Mouse (Mus musculus) brain, embryonic 18.5 days (tissue): ENCODE data around the gene Lamb3.

ENCODE experiments used
- DNase-seq: peaks from one replicate; pipeline ENCODE4 v3.0.0-alpha.2; 2012; ENCODE audit warnings: low read depth, low spot score

Gene Lamb3

DNA sequence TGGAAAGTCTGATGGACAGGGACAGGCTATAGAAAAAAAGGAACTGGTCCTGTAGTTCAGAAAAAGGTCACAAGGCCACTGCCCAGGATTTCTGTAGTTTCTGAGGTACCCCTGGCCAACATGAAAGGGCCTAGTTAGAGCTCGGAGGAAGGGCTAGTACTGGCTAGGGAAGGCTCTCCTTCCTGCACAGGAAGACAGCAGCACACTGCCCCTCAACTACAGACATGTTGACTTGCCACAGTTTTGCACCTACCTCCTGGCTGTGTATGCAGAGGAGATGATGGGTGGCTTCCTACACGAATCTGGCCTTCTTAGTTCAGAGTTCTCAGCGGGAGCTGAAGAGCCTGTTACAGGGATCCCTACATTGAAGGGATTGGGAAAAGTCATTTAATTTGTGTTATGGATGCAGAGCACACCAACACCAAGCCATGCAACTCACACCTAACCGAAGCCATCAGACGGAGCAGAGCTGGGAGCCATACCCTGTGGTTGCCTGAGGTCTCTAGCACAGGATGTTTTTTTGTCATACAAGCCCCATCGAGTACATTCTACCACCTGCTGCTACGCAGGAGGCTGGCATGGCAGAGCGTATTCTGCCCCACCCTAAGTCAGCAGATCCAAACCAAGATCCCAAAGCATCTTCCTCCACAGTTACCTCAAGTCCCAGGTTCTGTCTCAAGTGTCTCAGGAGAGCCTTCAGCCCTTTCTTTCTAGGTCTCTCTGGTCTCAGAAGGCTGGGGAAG is 6.7 kb upstream of the Lamb3 start:
- no peak for DNase-seq

DNA sequence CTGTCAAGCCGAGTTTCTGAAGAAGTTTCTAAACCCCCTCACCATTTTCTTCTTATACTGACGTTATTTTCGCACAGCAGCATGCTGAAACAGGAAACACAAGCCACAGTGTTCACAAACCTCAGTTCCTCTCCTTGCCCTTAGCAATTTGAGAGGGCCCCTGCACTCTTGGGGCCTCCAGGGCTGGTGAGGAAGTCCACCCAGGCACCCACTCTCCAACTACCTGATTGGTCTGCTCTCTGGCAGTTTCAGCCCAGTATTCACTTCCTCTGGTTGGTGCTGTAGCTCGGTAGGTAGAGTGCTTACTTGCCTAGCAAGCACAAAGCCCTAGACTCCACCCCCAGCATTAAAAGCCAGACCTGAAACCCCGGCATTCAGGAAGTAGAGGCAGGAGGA is 6.1 kb upstream of the Lamb3 start, which contains the start of gene Traf3ip3:
Traf3ip3 (minus strand) TSS at position 321 of the 396 bp plus-strand sequence.
- no peak for DNase-seq

DNA sequence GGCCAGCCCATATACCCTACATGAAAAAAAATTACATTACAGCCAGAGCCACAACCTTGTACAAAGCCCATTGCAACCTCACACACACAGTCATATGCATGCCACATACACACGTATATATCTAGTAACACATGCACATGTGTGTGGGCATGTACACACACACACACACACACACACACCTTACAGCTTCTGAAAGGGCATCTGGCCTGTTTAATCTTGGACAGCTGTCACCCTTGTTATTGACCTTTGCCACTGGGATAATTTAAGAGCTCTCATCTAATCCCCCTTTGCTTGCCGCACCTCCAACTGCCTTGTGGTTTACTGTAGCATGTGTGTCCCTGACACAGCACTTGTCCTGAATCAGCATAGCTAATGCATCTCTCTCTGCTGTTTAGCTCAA is 3.7 kb upstream of the Lamb3 start:
- DNase-seq, result no peak

DNA sequence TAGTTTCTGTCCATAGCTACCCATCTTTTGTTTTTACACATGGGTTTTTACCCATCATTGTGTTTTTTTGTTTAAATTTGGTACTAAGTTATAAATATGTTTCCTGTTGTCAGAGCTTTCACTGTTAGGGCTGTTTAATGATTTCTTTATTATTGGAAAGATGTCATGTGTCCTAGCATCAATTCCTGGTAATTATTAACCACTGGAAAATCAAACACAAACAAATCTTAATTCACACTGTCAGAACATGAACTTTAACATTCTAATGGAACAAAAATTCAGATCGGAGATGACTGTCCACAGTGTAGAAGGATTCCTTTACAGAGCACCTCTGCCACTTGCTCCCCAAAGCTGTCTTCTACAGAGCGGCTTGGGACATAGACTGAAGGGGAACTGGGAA is 2.1 kb upstream of the Lamb3 start:
- no peak for DNase-seq

- DNase-seq, result no peak
Observed at GRCm38 (mm10) chr1:193208178-193208577, 679 bp downstream of the Lamb3 start.

DNA sequence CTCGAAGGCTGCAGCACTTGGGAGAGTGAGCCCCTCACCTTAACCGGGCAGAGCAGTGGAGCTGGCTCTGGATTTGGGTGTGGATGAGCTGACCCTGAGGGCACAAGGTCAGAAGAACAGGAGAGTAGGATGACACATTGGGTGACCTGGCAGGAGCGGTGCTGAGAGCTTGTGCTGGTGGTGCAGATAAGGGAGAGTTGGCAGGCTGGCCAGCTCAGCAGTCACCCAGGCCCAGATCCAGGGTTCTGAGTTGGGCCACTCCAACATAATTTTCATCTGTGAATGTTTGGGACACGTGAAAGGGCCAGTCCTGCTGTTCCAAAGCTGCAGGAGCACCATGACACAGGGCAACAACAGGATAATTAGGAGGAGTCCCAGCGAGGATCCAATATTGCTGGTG is 3.9 kb downstream of the Lamb3 start:
- no peak for DNase-seq

DNA sequence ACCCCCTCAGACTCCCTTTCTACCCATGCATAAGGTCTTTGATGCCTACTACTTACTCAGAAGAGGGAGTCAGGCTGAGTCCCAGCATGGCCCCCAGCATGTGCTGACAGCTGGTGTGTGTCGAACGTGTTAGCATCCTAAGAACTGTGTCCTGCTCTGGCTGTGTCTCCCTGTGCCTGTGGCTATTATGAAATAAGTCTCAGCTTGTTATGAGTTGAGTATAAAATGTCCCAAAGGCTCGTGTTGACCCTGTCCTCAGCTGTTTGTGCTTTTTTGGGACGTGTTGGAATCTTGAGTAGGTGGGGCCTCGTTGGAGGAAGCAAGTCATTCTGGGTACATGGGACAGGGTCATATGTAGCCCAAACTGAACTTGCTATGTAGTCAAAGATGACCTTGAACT is 6.6 kb downstream of the Lamb3 start:
- no peak for DNase-seq

DNA sequence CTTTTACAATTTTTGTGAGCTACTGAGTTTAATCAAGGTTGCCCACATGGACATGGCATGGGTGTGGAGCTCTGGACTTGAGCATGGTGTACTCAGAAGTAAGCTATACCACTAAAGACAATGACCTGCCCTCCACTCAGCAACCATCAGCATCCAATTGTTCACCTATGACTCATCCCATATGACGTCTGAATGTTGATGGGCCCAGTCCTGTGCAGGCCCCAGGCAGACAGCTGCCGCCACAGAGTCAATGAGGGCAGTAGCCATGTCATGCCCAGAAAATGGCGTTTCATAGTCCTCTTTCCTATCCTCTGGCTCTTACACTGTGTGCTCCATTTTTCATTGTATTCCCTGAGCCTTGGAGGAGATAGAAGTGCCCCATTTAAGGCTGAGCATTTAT is 8.5 kb downstream of the Lamb3 start:
- no peak for DNase-seq

DNA sequence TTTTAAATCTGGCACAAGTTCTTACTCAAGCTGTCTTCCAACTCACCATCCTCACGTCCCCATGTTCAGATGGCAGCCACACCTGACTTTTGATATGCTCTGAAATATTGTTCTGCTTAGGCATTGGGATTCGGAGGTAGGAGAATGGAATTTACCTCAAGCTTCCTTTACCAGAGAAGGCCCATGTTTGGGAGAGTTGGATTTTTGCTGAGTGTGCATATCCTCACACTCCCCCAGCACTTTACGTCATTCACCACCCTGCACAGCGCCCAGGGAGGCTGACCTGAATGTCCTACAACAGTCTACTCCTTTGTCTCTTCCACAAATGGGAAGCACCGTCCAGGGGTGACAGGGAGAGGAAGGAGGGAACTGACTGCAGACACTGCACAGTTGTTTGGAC is 12.9 kb downstream of the Lamb3 start:
- no peak for DNase-seq

DNA sequence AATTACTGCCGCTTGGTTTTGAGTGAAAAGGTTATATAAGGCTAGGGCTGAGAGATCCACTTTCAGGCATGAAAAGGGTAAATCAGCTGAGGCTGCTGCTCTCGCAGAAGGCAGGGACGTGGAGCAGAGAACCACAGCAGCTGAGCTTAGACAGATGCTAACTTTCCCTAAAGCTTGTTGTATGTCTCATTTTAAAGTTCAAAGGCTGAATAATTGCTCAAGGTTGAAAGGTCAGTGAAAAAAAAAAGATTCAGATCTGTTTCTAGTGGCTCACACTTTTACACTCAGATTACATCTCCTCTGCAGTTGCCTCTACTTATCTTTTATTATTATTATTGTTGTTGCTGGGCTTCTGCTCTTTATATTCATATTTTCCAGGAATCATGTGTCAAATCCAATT is 18.0 kb downstream of the Lamb3 start:
- DNase-seq, result no peak

DNA sequence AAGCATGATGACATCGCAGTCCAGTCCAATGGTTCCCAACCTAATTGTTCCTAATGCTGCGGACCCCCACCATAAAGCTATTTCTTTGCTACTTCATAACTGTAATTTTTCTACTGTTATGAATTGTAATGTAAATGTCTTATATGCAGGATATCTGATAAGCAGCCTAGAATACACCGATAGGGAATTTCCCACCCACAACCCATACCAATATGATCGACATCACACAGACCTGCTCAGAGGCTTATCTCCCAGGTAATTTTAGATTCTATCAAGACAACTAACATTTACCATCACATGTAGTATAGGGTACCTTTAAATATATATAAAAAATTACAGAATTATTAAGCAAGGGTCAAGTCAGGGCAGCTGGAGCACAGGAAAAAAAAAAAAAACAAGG is 18.6 kb downstream of the Lamb3 start:
- no peak for DNase-seq

- no peak for DNase-seq
Observed at GRCm38 (mm10) chr1:193226724-193227522, 19.4 kb downstream of the Lamb3 start.

GRCm38 (mm10) chr1:193227537-193227936 is 20.0 kb downstream of the Lamb3 start:
- DNase-seq, result no peak

DNA sequence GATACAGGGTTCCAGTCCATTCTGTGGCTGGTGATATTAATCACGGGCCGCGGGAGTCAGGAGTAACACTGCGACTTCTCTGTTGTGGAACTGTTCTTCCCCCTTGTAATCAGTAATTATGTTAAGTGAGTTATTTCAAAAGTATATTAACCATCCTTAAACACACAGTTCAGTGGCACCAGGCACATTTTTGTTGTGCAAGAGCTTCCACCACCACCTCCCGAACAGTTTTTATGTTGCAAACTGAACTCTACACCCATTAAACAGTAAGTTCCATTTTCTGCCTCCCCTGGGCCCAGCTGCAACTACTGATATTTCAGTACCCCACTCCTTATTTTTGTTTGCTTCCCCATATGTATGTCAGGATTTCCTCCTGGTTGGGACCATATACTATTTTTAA is 22.1 kb downstream of the Lamb3 start:
- DNase-seq, result no peak

- no peak for DNase-seq
Observed at GRCm38 (mm10) chr1:193230531-193230930, 23.0 kb downstream of the Lamb3 start.

DNA sequence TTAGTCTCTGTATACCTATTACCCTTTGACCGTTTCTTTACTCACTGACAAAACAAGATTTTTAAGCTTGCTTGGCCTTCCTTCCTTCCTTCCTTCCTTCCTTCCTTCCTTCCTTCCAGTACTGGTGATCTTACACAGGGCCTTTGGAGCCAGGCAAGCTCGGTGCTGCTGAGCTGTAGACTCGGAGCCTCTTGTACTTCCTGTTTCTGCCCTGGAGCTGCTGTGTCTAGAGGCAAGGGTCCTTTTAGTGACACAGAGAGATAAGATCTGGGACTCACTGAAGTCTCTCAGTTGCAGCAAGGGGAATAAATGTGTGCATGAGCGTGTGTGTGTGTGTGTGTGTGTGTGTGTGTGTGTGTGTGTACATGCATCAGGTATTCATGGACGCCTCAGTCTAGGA is 23.4 kb downstream of the Lamb3 start:
- no peak for DNase-seq

GRCm38 (mm10) chr1:193232732-193233131 is 25.2 kb downstream of the Lamb3 start:
- no peak for DNase-seq

DNA sequence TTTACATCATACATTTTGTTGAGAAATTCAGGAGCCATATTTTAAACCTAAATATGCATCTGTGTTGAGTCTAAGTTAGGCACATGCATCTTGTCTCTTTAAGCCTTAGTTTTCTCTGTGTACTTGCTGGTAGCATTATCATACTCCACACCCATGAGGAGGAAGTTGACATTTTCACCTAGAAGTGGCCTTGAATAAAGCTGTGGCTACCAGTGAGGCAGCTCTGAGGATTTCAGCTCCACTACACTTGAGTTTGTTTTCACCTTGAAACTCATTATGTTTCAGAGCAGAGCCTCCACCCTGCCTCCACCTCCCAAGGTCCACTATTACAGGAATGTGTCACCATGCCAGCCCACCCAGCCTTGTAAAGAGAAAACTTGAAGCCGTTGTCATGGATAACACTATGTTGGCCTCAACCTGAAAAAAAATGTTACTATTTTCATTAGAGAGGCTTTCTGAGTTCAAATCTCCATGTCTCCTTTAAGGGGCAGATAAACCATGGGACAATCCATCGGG is 26.7 kb downstream of the Lamb3 start:
- DNase-seq, result no peak

DNA sequence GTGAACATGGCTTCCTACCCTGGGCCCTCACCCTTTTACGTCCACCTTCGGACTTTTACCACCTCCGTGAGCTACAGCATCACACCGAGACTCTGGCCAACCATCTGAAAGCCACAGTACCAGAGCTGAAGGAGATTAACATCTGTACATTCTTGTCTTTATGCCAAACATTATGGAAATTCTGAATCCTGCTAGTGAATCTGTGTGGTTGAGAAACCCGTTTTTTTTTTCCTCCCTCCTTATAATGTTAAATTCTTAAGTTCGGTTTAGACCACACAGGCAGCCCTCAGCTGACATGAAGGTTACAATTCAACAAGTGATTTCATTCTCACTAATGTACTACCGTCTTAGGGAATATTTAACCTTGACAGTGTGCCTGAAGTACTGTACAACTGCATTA is 27.4 kb downstream of the Lamb3 start:
- no peak for DNase-seq

DNA sequence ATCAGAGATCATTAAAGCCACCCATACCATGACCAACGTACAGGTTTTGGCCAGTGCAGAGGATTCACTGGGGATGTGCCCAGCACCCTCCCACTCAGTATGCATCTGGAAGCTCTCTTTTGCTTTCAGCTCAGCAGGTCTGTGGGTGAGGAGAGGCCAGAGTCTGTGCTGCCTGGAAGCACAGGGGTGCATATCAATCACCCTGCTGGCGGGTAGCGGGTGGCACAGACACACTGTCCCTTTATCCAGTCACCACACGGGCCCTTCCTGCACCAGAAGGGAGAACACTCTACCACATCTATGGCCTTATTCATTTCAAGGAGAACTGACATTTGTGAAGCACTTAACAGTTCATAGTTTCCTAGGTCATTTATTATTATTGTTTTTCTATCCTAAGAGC is 30.9 kb downstream of the Lamb3 start:
- no peak for DNase-seq

DNA sequence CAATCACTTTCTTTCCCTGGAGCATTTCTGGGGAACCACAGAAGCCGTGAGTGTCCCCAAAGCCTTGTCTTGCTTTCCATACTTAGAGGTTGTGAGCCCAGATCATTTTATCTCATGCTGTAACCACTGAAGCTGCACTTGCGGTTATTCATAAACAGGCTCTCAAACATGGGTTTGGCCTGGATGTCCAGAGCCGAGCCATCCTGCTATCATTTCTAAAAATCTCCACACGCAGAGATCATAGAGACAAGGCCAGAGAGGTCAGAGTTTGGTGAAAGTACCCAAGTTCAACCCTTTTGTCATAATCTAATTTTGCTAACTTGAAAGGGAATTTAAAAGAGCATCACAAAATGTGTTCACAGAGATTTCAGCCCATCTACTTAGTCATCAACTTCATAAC is 33.9 kb downstream of the Lamb3 start:
- no peak for DNase-seq

DNA sequence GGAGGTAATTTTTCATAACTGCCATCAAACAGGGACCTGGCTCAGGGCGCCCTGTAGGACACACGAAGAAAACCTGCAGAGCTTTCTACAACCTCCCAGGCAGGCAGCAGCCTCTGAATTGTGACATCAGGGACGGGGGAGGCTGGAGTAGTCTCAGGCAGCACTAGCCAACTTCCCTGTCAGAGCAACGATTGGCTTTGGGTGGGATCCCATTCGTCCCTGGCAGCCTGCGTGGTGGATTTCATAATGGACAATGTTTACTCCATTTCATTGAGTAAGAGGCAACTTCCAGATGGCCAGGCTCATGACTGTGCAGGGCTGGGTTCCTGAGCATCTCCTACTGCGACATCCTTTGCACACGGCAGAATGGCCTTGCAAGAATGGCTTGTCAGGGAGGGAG is 34.7 kb downstream of the Lamb3 start:
- DNase-seq, result no peak

- no peak for DNase-seq
Observed at GRCm38 (mm10) chr1:193242863-193243262, 35.4 kb downstream of the Lamb3 start.
